Mouse (Mus musculus): ENCODE measurements around the gene Slc15a5. TPM values are rescaled to one million over a fixed set of nuclear protein-coding genes. Genes with fewer than 3 reads are reported as not detected.
A peak's percentile ranks its signal among the peaks of the same experiment; 100 is the strongest.

The Slc15a5 gene
- polyA plus RNA-seq, 1 experiment from 2014 or later, result not detected

GRCm38 (mm10) chr6:138080778-138081549 lies 1.2 kb upstream of the Slc15a5 start:
- H3K4me3 ChIP-seq (replicated peaks), result no peak overlapping the region
- H3K27me3 ChIP-seq, result no peaks in the 10 kb centered on the region
- no peak for DNase-seq
- H3K9ac ChIP-seq, result no peak overlapping the region
- H3K4me1 ChIP-seq (replicated peaks), result no peaks in the 10 kb centered on the region
- no peak overlapping the region for H3K4me2 ChIP-seq
- WGBS (ENCODE audit: insufficient replicate concordance), result 60% methylated on average over 6 of the region's 6 CpGs
- no peaks in the 10 kb centered on the region for H3K9me3 ChIP-seq (replicated peaks)
- ATAC-seq (ENCODE audit: low read depth), result no peak
- no peak overlapping the region for H3K27ac ChIP-seq
- H3K36me3 ChIP-seq, result no peaks in the 10 kb centered on the region

- no peaks in the 10 kb centered on the region for H3K36me3 ChIP-seq
- H3K27ac ChIP-seq, result no peak overlapping the region
- WGBS (ENCODE audit: insufficient replicate concordance), result 59% methylated on average over 5 of the region's 5 CpGs
- H3K4me2 ChIP-seq, result no peak overlapping the region
- ATAC-seq (ENCODE audit: low read depth) (no peak), DNase-seq (no peak)
- no peak overlapping the region for H3K4me3 ChIP-seq (replicated peaks)
- H3K27me3 ChIP-seq, result no peaks in the 10 kb centered on the region
- H3K4me1 ChIP-seq (replicated peaks), result no peaks in the 10 kb centered on the region
- H3K9ac ChIP-seq, result no peak overlapping the region
- no peaks in the 10 kb centered on the region for H3K9me3 ChIP-seq (replicated peaks)
Observed at GRCm38 (mm10) chr6:138077681-138078439, 1.9 kb downstream of the Slc15a5 start.

- WGBS (ENCODE audit: insufficient replicate concordance), result 72% methylated on average over 1 of the region's 1 CpGs
- H3K4me1 ChIP-seq (replicated peaks), result no peaks in the 10 kb centered on the region
- DNase-seq (no peak), ATAC-seq (ENCODE audit: low read depth) (no peak)
- H3K4me3 ChIP-seq (replicated peaks), result no peak overlapping the region
- no peaks in the 10 kb centered on the region for H3K27me3 ChIP-seq
- H3K9ac ChIP-seq, result no peak overlapping the region
- no peak overlapping the region for H3K4me2 ChIP-seq
- H3K27ac ChIP-seq, result no peak overlapping the region
- H3K9me3 ChIP-seq (replicated peaks), result no peaks in the 10 kb centered on the region
- no peaks in the 10 kb centered on the region for H3K36me3 ChIP-seq
Observed at GRCm38 (mm10) chr6:138075723-138076122, 4.0 kb downstream of the Slc15a5 start.

- 57% methylated on average over 2 of the region's 2 CpGs for WGBS (ENCODE audit: insufficient replicate concordance)
- no peak overlapping the region for H3K4me2 ChIP-seq
- DNase-seq, result no peak
Observed at GRCm38 (mm10) chr6:138073540-138073939, 6.2 kb downstream of the Slc15a5 start.

DNA sequence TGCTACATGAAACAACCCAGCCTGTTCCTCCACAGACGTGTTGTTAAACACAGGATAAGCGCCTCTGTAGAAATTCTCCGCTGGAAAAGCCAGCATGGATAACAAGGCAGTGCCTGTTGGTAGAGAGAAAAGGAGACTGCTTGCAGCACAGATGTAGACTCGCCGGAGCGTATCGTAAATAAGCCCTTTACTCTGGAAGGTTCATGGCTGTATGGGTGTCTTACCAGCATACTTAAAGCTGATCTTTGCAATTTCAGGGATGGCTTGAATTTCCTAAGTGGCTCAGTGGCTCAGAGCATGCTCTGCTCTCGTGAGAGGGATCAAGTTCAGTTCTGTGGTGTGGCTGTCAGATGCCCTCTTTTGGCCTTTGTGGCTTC lies 6.8 kb downstream of the Slc15a5 start:
- Histone ChIP-seq H3K4me2 (no peak overlapping the region), H3K9ac (no peak overlapping the region), H3K4me3 (replicated peaks) (no peak overlapping the region), H3K27me3 (no peaks in the 10 kb centered on the region), H3K9me3 (replicated peaks) (no peaks in the 10 kb centered on the region), H3K27ac (no peak overlapping the region), H3K36me3 (no peaks in the 10 kb centered on the region), H3K4me1 (replicated peaks) (no peaks in the 10 kb centered on the region)
- ATAC-seq (ENCODE audit: low read depth), result no peak
- WGBS (ENCODE audit: insufficient replicate concordance), result 64% methylated on average over 8 of the region's 8 CpGs
- DNase-seq, result no peak

More at GRCm38 (mm10) chr6:138073540-138073939, 6.2 kb downstream of the Slc15a5 start:
- Histone ChIP-seq H3K36me3 (no peaks in the 10 kb centered on the region), H3K9me3 (replicated peaks) (no peaks in the 10 kb centered on the region), H3K27me3 (no peaks in the 10 kb centered on the region), H3K4me1 (replicated peaks) (no peaks in the 10 kb centered on the region), H3K9ac (no peak overlapping the region), H3K4me3 (replicated peaks) (no peak overlapping the region), H3K27ac (no peak overlapping the region)
- no peak for ATAC-seq (ENCODE audit: low read depth)

GRCm38 (mm10) chr6:138072110-138072962 lies 7.4 kb downstream of the Slc15a5 start:
- H3K27ac ChIP-seq, result no peak overlapping the region
- WGBS (ENCODE audit: insufficient replicate concordance), result 70% methylated on average over 5 of the region's 5 CpGs
- no peak overlapping the region for H3K4me3 ChIP-seq (replicated peaks)
- no peaks in the 10 kb centered on the region for H3K27me3 ChIP-seq
- no peaks in the 10 kb centered on the region for H3K4me1 ChIP-seq (replicated peaks)
- ATAC-seq (ENCODE audit: low read depth) (no peak), DNase-seq (no peak)
- no peaks in the 10 kb centered on the region for H3K36me3 ChIP-seq
- H3K9me3 ChIP-seq (replicated peaks), result no peaks in the 10 kb centered on the region
- H3K4me2 ChIP-seq, result no peak overlapping the region
- H3K9ac ChIP-seq, result no peak overlapping the region

DNA sequence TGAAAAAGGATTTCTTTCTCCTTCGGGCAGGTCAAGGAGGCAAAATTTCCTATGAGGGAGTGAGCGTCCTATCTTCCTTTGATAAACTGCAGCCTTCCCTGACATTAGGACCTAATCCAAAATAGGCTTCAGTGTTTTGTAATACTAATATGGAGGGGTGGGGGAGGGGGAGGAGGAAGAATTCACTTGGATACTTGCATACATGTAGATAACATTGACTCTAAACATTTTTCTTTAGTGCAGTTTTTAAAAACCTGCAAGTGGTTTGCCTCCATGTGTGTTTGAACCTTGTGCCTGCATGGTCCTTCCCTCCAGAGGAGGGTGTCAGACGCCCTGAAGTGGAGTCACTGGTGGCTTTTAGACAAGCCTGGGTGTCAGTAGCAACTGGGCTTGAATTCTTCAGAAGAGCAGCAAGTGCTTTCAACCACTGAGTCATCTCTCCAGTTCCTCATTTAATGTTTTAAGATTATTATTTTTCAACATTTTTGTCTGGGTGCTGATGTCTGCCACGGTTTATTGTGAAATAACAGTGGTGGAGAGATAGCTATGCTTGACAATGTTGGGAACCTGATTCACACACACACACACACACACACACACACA lies 8.1 kb downstream of the Slc15a5 start:
- WGBS (ENCODE audit: insufficient replicate concordance), result 62% methylated on average over 4 of the region's 4 CpGs
- Histone ChIP-seq H3K4me2 (no peak overlapping the region), H3K4me3 (replicated peaks) (no peak overlapping the region), H3K9ac (no peak overlapping the region), H3K9me3 (replicated peaks) (no peaks in the 10 kb centered on the region), H3K27me3 (no peaks in the 10 kb centered on the region), H3K4me1 (replicated peaks) (no peaks in the 10 kb centered on the region), H3K27ac (no peak overlapping the region), H3K36me3 (no peaks in the 10 kb centered on the region)
- ATAC-seq (ENCODE audit: low read depth) (peak; percentile 43; the same call in 1 of the 2 replicates), DNase-seq (no peak)

DNA sequence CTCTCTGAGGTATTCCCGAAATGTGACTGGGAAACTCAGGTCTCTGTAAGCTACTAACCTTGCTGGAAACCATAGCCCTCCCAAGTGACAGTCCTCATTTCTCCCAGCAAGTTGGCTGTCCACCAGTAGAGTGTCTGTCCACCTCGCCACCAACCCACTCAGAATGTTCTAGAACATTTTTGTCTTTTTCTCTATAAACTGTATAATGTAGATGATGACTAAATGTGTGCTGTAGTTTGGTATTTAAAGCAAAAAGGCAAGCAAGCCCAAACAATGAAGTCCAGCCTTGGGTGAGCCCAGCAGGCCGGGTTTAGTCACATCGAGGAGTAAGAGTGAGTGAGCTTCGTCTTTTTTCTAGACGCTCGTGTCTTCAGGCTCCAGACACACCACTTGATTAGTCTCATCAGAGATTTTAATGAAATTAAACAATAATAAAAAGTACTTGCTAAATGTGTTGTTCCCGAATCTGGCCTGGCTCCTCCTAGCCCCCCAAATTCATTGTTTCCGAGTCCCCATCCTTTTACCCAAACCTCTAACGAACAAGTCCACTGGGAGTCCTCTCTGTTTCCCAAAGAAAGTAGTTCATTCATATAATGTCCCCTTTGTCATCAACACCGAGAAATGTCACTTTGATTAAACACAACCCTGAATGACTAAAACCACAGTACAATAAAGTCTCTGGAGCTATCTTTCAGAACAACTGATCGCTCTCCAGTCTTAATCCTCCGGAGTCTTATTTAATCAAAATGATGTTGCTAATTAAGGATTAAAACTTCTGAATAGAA lies 8.8 kb downstream of the Slc15a5 start:
- no peaks in the 10 kb centered on the region for H3K36me3 ChIP-seq
- 77% methylated on average over 13 of the region's 13 CpGs for WGBS (ENCODE audit: insufficient replicate concordance)
- H3K4me2 ChIP-seq, result no peak overlapping the region
- ATAC-seq (ENCODE audit: low read depth), result no peak
- H3K4me3 ChIP-seq (replicated peaks), result no peak overlapping the region
- H3K27ac ChIP-seq, result no peak overlapping the region
- no peak overlapping the region for H3K9ac ChIP-seq
- no peaks in the 10 kb centered on the region for H3K27me3 ChIP-seq
- no peaks in the 10 kb centered on the region for H3K9me3 ChIP-seq (replicated peaks)
- no peaks in the 10 kb centered on the region for H3K4me1 ChIP-seq (replicated peaks)
- no peak for DNase-seq

DNA sequence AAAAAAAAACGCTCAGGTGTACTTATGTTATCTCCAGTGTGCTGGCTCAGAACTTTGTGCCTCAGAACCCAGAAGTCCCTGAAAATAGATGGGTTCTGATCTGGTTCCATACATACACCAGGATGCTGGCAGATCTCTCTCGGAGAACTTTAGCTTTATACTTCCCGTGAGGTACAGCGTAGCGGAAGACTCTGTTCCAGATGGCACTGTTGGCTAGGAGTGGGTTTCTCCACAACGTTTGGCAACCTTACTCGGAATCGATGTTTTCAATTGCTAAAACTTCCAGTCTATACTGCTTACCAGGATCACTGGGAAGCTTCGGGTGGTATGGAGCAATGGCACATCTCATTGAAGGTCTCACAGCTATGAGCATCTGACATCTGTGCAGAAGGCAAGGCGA lies 9.8 kb downstream of the Slc15a5 start:
- Histone ChIP-seq H3K36me3 (no peaks in the 10 kb centered on the region), H3K27me3 (no peaks in the 10 kb centered on the region), H3K4me3 (replicated peaks) (no peak overlapping the region), H3K4me2 (no peak overlapping the region), H3K9ac (no peak overlapping the region), H3K4me1 (replicated peaks) (no peaks in the 10 kb centered on the region), H3K27ac (no peak overlapping the region), H3K9me3 (replicated peaks) (no peaks in the 10 kb centered on the region)
- DNase-seq (no peak), ATAC-seq (ENCODE audit: low read depth) (no peak)
- 73% methylated on average over 10 of the region's 10 CpGs for WGBS (ENCODE audit: insufficient replicate concordance)

DNA sequence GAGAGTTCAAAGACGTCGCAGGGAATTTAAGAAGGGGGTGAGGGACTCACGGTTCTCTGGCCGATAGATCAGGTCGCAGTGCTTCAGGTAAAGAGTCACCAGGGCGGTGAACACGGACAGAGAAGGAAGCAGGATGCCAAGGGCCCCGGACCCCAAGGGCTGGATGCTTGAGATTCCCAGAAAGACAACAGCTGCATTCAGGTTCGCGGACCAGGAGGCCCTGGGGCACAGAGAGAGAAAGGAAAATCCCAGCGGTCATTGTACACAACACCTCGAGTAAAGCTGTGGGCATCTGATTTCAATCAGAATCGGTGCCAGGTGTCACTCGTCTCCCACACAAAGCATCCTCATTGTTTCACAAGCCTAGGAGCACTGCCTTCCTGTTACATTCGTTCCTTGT lies 24.1 kb downstream of the Slc15a5 start:
- no peak for ATAC-seq (ENCODE audit: low read depth)
- Histone ChIP-seq H3K27me3 (no peaks in the 10 kb centered on the region), H3K4me1 (replicated peaks) (no peaks in the 10 kb centered on the region), H3K36me3 (no peaks in the 10 kb centered on the region), H3K9ac (no peak overlapping the region), H3K4me3 (replicated peaks) (no peak overlapping the region), H3K9me3 (replicated peaks) (no peaks in the 10 kb centered on the region), H3K4me2 (no peak overlapping the region), H3K27ac (no peak overlapping the region)
- no peak for DNase-seq
- 50% methylated on average over 15 of the region's 15 CpGs for WGBS (ENCODE audit: insufficient replicate concordance)

Measured in liver, embryonic 13.5 days (tissue).